Mouse (Mus musculus): ENCODE results near the gene Clpp. TPM values are rescaled to one million over a fixed set of nuclear protein-coding genes. Genes with fewer than 3 reads are reported as not detected.
A peak's percentile ranks its signal among the peaks of the same experiment; 100 is the strongest.

Gene Clpp
- polyA plus RNA-seq, 1 experiment from 2014 or later, result 174 TPM

DNA sequence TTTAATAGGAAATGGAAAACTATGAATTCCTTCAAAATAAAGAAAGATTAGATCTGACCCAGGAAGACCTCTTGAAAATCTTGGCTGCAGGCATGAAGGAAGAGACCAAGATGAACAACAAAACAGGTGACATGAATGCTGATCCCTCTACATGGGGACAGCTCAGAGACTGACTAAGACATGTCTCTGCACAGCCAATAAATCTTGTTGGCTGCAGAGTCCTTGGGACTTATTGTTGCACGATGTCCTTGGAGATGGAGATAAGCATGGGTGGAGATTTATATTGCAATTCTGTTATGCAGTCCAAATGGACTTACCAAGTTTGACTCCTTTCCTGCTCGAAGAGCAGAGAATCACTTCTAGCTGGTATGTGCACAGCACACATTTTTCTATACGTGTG is 20.8 kb upstream of the Clpp start:
- Histone ChIP-seq H3K4me3 (ENCODE audit: low read length) (no peak overlapping the region), H3K9ac (ENCODE audit: low read depth, low read length) (no peak overlapping the region), H3K27ac (ENCODE audit: low read length) (no peak overlapping the region), H3K4me1 (ENCODE audit: control insufficient read depth, insufficient read depth, low read length) (0 out of 2 replicates have a peak, but pooled peaks cover under 1% of the 10 kb centered on the region), H3K27me3 (replicated peaks; ENCODE audit: control insufficient read depth, insufficient read depth, low read length) (no peaks in the 10 kb centered on the region), H3K4me2 (ENCODE audit: low read depth, low read length) (no peak overlapping the region), H3K36me3 (ENCODE audit: control insufficient read depth, insufficient read depth, low read length) (no peaks in the 10 kb centered on the region), H3K9me3 (ENCODE audit: control insufficient read depth, low read length) (no peaks in the 10 kb centered on the region)
- ATAC-seq, result no peak
- 39% methylated on average over 3 of the region's 3 CpGs for WGBS

DNA sequence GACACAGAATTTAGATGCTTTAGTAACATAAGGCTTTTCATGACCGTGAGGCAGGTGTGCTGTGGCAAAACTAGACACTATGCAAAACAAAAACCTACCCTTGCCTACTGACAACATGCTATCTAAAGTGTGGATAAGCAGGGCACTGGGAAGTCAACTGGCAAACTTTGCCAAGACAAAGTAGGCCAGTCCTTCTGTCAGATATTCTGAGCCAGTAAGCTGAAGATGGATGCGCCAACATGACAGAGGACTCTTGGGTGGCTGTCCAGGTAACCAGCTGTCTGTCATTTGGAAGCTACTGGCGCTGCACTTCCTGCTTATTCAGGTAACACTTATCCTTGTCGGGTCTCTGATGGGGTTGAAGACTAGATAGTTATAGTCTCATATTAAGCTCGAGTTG is 20.0 kb upstream of the Clpp start:
- ATAC-seq, result no peak
- 69% methylated on average over 5 of the region's 5 CpGs for WGBS
- Histone ChIP-seq H3K4me1 (ENCODE audit: control insufficient read depth, insufficient read depth, low read length) (0 out of 2 replicates have a peak, but pooled peaks cover 3% of the 10 kb centered on the region), H3K4me2 (ENCODE audit: low read depth, low read length) (no peak overlapping the region), H3K9me3 (ENCODE audit: control insufficient read depth, low read length) (no peaks in the 10 kb centered on the region), H3K4me3 (ENCODE audit: low read length) (no peak overlapping the region), H3K27ac (ENCODE audit: low read length) (no peak overlapping the region), H3K9ac (ENCODE audit: low read depth, low read length) (no peak overlapping the region), H3K27me3 (replicated peaks; ENCODE audit: control insufficient read depth, insufficient read depth, low read length) (no peaks in the 10 kb centered on the region), H3K36me3 (ENCODE audit: control insufficient read depth, insufficient read depth, low read length) (no peaks in the 10 kb centered on the region)

DNA sequence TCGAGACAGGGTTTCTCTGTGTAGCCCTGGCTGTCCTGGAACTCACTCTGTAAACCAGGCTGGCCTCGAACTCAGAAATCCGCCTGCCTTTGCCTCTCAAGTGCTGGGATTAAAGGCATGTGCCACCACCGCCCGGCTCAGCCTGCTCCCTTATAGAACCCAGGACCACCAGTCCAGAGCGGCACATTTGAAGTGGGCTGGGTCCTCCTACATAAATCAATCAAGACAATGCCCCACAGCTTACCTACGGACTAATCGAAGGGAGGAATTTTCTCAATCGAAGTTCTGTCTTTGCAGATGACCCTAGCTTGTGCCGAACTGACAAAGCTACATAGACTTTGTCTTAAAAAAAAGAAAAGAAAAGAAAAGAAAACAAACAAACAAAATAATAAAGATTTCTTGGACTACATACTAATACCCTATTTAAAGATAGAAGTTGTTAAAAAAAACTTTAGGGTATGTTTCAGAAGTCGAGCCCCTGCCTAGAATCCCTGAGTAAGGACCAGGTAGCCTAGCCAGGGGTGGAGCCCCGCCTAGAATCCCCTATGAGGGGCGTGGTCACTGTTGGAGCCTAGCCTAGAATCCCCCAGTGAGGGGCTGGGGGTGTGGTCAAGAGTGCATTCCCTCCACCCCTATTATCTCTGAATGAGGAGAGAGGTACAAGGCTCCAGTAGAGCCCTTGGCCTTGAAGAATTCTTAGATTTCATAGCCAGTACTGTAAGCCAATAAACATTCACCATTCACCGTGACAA is 16.0 kb upstream of the Clpp start:
- H3K4me1 ChIP-seq (ENCODE audit: control insufficient read depth, insufficient read depth, low read length), result peaks cover 23% of the 10 kb centered on the region
- WGBS, result 62% methylated on average over 13 of the region's 14 CpGs
- H3K27ac ChIP-seq (ENCODE audit: low read length), result peak overlapping the region; percentile 12; the same call in 1 of the 2 replicates
- peak; percentile 2 for ATAC-seq
- no peaks in the 10 kb centered on the region for H3K9me3 ChIP-seq (ENCODE audit: control insufficient read depth, low read length)
- no peaks in the 10 kb centered on the region for H3K36me3 ChIP-seq (ENCODE audit: control insufficient read depth, insufficient read depth, low read length)
- no peak overlapping the region for H3K4me3 ChIP-seq (ENCODE audit: low read length)
- H3K27me3 ChIP-seq (replicated peaks; ENCODE audit: control insufficient read depth, insufficient read depth, low read length), result no peaks in the 10 kb centered on the region
- H3K9ac ChIP-seq (ENCODE audit: low read depth, low read length), result no peak overlapping the region
- H3K4me2 ChIP-seq (ENCODE audit: low read depth, low read length), result no peak overlapping the region

DNA sequence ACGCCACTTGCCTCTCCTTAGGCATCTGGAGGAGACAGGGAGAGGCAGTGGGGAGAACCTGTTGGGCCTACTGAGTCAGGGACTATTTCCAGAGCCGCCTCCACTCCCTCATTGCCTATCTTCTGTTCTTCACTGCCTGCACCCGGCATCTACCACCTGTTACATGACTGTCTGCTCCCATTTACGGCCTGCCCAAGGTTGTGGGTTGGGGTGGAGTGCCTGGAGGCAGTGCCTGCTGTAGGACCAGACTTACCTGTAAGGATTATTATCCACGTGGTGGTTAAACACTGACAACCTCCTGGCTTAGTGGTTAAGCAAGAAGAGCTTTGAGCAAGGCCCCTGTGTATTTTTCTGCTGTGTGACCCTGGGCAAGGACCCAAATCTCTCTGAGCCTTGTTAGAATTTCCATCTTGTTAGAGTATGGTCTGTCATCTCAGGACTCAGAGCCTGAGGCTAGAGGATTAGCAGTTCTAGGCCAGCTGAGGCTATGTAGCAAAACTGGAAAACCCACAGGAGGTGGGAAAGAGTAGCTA is 15.3 kb upstream of the Clpp start:
- Histone ChIP-seq H3K36me3 (ENCODE audit: control insufficient read depth, insufficient read depth, low read length) (no peaks in the 10 kb centered on the region), H3K9ac (ENCODE audit: low read depth, low read length) (no peak overlapping the region), H3K27me3 (replicated peaks; ENCODE audit: control insufficient read depth, insufficient read depth, low read length) (no peaks in the 10 kb centered on the region), H3K4me2 (ENCODE audit: low read depth, low read length) (no peak overlapping the region), H3K9me3 (ENCODE audit: control insufficient read depth, low read length) (no peaks in the 10 kb centered on the region), H3K4me3 (ENCODE audit: low read length) (no peak overlapping the region), H3K4me1 (ENCODE audit: control insufficient read depth, insufficient read depth, low read length) (peaks cover 24% of the 10 kb centered on the region), H3K27ac (ENCODE audit: low read length) (peak overlapping the region; percentile 12; the same call in 1 of the 2 replicates)
- ATAC-seq, result peak; percentile 54
- 52% methylated on average over 5 of the region's 5 CpGs for WGBS

DNA sequence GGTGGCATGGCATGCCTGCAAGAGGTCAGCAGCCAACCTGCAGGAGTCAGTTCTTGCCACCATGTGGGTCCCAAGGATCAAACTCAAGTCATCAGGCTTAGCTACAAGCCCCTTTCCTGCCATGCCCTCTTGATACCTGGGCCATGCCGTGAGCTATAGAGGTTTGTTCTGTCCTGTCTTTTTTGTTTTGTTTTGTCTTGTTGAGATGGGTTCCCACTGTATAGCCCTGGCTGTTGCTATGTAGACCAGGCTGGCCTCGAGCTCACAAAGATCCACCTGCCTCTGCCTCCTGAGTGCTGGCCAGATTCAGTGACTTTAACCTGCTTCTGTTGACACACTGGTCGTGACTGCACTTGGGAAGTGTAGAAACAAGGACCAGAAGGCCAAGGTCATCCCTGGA is 14.7 kb upstream of the Clpp start:
- no peak for ATAC-seq
- Histone ChIP-seq H3K27ac (ENCODE audit: low read length) (no peak overlapping the region), H3K36me3 (ENCODE audit: control insufficient read depth, insufficient read depth, low read length) (no peaks in the 10 kb centered on the region), H3K27me3 (replicated peaks; ENCODE audit: control insufficient read depth, insufficient read depth, low read length) (no peaks in the 10 kb centered on the region), H3K4me1 (ENCODE audit: control insufficient read depth, insufficient read depth, low read length) (peaks cover 24% of the 10 kb centered on the region), H3K9ac (ENCODE audit: low read depth, low read length) (no peak overlapping the region), H3K4me2 (ENCODE audit: low read depth, low read length) (no peak overlapping the region), H3K4me3 (ENCODE audit: low read length) (no peak overlapping the region), H3K9me3 (ENCODE audit: control insufficient read depth, low read length) (no peaks in the 10 kb centered on the region)
- 74% methylated on average over 3 of the region's 3 CpGs for WGBS

DNA sequence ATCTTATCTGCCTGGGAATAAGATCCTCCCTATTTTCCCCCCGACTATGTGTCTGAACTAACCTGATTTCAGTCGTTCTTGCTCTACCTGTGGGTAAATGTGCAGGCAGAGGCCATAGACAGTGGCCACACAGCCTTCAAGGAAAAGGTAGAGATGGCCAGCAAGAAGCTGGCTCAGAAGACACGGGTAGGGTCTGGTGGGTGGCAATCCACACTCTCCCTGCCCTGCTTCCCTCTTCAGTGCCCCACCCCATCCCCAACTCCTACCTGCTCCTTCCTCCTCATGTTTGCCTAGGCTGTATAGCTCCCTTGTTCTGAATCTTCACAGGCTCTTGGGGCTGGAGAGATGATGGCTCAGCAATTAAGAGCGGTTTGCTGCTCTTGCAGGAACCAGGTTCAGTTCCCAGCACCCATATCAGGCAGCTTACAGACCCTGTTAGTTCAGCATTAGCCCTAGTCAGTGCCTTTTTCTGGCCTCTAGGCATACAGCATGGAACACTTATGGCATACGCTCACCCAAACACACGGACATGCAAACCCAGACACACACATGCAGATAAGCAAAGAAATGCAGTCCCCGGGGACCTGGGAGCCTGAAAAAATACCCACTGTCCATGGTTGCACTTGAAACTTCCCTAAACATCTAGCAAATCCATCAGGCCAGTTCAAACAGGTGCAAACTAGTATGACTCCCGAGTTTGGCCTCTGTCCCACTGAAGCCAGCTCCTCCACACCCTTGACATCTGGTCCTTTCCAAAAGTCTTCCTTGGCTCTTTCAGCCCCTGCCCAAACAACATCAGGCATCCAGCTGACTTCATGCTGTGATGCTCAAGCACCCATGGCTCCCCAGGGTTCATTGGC is 13.3 kb upstream of the Clpp start:
- no peaks in the 10 kb centered on the region for H3K27me3 ChIP-seq (replicated peaks; ENCODE audit: control insufficient read depth, insufficient read depth, low read length)
- H3K27ac ChIP-seq (ENCODE audit: low read length), result peak overlapping the region; percentile 76
- H3K4me3 ChIP-seq (ENCODE audit: low read length), result no peak overlapping the region
- H3K9me3 ChIP-seq (ENCODE audit: control insufficient read depth, low read length), result no peaks in the 10 kb centered on the region
- no peak overlapping the region for H3K4me2 ChIP-seq (ENCODE audit: low read depth, low read length)
- WGBS, result 65% methylated on average over 8 of the region's 8 CpGs
- ATAC-seq, result peak; percentile 29
- H3K4me1 ChIP-seq (ENCODE audit: control insufficient read depth, insufficient read depth, low read length), result peaks cover 26% of the 10 kb centered on the region
- no peaks in the 10 kb centered on the region for H3K36me3 ChIP-seq (ENCODE audit: control insufficient read depth, insufficient read depth, low read length)
- peak overlapping the region; percentile 21; the same call in 1 of the 2 replicates for H3K9ac ChIP-seq (ENCODE audit: low read depth, low read length)

DNA sequence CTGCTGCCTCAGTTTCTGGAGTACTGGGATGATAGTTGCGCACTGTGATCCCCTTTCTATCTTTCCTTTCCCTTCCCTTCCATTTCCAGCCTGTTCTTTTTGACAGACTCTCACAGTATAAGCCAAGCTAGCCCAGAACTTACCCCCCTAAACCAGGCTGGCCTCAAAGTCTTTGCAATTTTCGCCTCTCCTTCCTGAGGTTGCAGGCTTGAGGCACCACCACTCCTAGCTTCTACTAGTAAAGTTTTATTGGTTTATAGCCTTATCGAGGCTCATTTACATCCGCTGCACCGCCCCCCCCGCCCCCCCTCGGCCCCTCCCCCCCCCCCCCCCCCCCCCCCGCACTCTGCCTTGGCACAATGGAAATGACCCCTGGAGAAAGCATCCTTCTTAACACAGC is 10.6 kb upstream of the Clpp start:
- Histone ChIP-seq H3K9me3 (ENCODE audit: control insufficient read depth, low read length) (no peaks in the 10 kb centered on the region), H3K36me3 (ENCODE audit: control insufficient read depth, insufficient read depth, low read length) (no peaks in the 10 kb centered on the region), H3K4me2 (ENCODE audit: low read depth, low read length) (0 out of 2 replicates have a peak overlapping the region, but pooled peaks have one; percentile 1), H3K4me3 (ENCODE audit: low read length) (no peak overlapping the region), H3K9ac (ENCODE audit: low read depth, low read length) (peak overlapping the region; percentile 36; the same call in 1 of the 2 replicates), H3K27me3 (replicated peaks; ENCODE audit: control insufficient read depth, insufficient read depth, low read length) (no peaks in the 10 kb centered on the region), H3K4me1 (ENCODE audit: control insufficient read depth, insufficient read depth, low read length) (peaks cover 28% of the 10 kb centered on the region), H3K27ac (ENCODE audit: low read length) (peak overlapping the region; percentile 55)
- WGBS, result 18% methylated on average over 6 of the region's 8 CpGs
- peak; percentile 40; the same call in 1 of the 2 replicates for ATAC-seq

DNA sequence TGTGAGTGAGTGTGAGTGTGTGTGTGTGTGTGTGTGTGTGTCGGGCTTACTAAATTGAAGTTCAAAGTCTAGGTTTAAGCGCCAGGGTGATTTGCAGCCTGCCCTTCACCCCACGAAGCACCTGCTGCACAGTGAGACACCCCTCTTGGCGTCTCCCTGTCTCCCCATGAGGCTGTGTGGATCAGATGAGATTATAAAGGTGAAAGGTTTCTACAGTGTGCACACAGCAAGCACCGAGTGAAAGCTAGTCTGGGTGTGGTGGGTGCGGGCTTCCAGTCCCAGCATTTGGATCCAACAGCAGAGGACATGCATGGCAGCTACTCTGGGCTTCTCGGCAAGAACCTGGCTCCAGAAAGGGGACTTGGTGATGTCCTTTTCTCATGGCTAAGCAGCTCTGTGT is 9.1 kb upstream of the Clpp start:
- Histone ChIP-seq H3K4me2 (ENCODE audit: low read depth, low read length) (0 out of 2 replicates have a peak overlapping the region, but pooled peaks have one; percentile 24), H3K36me3 (ENCODE audit: control insufficient read depth, insufficient read depth, low read length) (no peaks in the 10 kb centered on the region), H3K4me3 (ENCODE audit: low read length) (no peak overlapping the region), H3K27ac (ENCODE audit: low read length) (peak overlapping the region; percentile 73), H3K9me3 (ENCODE audit: control insufficient read depth, low read length) (no peaks in the 10 kb centered on the region), H3K4me1 (ENCODE audit: control insufficient read depth, insufficient read depth, low read length) (peaks cover 26% of the 10 kb centered on the region), H3K27me3 (replicated peaks; ENCODE audit: control insufficient read depth, insufficient read depth, low read length) (no peaks in the 10 kb centered on the region), H3K9ac (ENCODE audit: low read depth, low read length) (no peak overlapping the region)
- 60% methylated on average over 7 of the region's 7 CpGs for WGBS
- ATAC-seq, result peak; percentile 84

DNA sequence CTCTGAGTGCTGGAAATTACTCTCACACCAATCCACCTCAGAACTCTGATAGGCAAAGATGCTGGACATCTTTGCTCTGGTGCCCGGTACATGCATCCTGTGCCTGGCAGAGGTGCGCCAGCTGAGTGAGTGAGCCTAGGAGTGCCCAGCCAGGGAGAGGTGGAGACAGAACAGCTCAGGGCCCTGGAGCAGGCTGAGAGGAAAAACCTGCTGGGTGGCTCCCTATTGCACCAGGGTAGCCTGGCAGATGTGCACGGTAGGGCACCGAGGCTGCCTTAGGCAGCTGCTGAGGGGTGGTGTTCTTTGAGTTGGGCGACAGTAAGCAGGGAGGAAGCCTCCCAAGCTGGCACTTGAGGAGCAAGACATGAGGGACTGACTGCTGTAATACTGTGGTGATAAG is 8.1 kb upstream of the Clpp start, which contains the start of gene Acer1:
Gene Acer1, minus strand, starts transcription at position 114 of the 400 bp plus-strand sequence.
- Histone ChIP-seq H3K27ac (ENCODE audit: low read length) (peak within 1 kb of the TSS; percentile 73), H3K9me3 (ENCODE audit: control insufficient read depth, low read length) (no peaks in the 10 kb centered on the region), H3K4me3 (ENCODE audit: low read length) (no peak within 1 kb of the TSS), H3K4me1 (ENCODE audit: control insufficient read depth, insufficient read depth, low read length) (peaks cover 18% of the 10 kb centered on the region), H3K9ac (ENCODE audit: low read depth, low read length) (peak within 1 kb of the TSS; percentile 32), H3K36me3 (ENCODE audit: control insufficient read depth, insufficient read depth, low read length) (no peaks in the 10 kb centered on the region), H3K27me3 (replicated peaks; ENCODE audit: control insufficient read depth, insufficient read depth, low read length) (no peaks in the 10 kb centered on the region), H3K4me2 (ENCODE audit: low read depth, low read length) (peak within 1 kb of the TSS; percentile 24; the same call in 1 of the 2 replicates)
- ATAC-seq, result no peak
- WGBS, result 64% methylated on average over 5 of the region's 5 CpGs

All from intestine, embryonic 16.5 days (tissue).